Mouse (Mus musculus): ENCODE measurements at regions not wholly inside any gene's neighbourhood (a gene's known extent, or its start where the extent isn't known, plus 50 kb on each side); places are given as distances from the start of the nearest gene placed in this dataset.

- ATAC-seq (replicated peaks; ENCODE audit: low FRiP score, low TSS enrichment, poor library complexity, severe bottlenecking) = peak; percentile 34
These were observed 53.3 kb upstream of the Armc2 start for GRCm38 (mm10) chr10:42071404-42072024.

GRCm38 (mm10) chr10:42070611-42071403 is 52.6 kb upstream of the Armc2 start:
- ATAC-seq (replicated peaks; ENCODE audit: low FRiP score, low TSS enrichment, poor library complexity, severe bottlenecking) = peak; percentile 54

- peak; percentile 20; the same call in 1 of the 2 replicates for ATAC-seq (replicated peaks; ENCODE audit: low FRiP score, low TSS enrichment, poor library complexity, severe bottlenecking)
These were observed 51.5 kb upstream of the Armc2 start for GRCm38 (mm10) chr10:42069751-42070150.

GRCm38 (mm10) chr10:42068497-42068896 is 50.3 kb upstream of the Armc2 start:
- no peak for ATAC-seq (replicated peaks; ENCODE audit: low FRiP score, low TSS enrichment, poor library complexity, severe bottlenecking)
